Mouse (Mus musculus): Measurements from ENCODE around the gene Fig4. TPM values are rescaled to one million over a fixed set of nuclear protein-coding genes. Genes with fewer than 3 reads are reported as not detected.

Gene Fig4
- total RNA-seq, 4 experiments from 2014 or later = 23.1 to 25.6 (median 24.1) TPM

Other genes with a start within 250 kb of the Fig4 start
- gene Gpr6, start 231.0 kb downstream of the Fig4 start, total RNA-seq (2022) = not detected
- gene Ak9, start 720 bp upstream of the Fig4 start, total RNA-seq (2022) = under 1 TPM in 2 of 4 experiments, not detected in 2; 0.05 to 0.14 TPM
- gene Zbtb24, start 147.1 kb upstream of the Fig4 start, total RNA-seq (2022) = 10 to 100 TPM; 17.3 to 32.5 (median 26.0) TPM
- gene Mical1, start 173.1 kb upstream of the Fig4 start, total RNA-seq (2022) = 10 to 100 TPM in 2 of 4 experiments, 1 to 10 TPM in 2; 8.5 to 22.8 (median 13.3) TPM
- gene Smpd2, start 187.1 kb upstream of the Fig4 start, total RNA-seq (2022) = 10 to 100 TPM; 21.8 to 40.9 (median 32.5) TPM
- 1 to 10 TPM in 2 of 4 experiments, under 1 TPM in 1, not detected in 1; 0.77 to 1.7 (median 1.4) TPM for gene Ppil6, start 187.2 kb upstream of the Fig4 start, total RNA-seq (2022)
- 100 to 1,000 TPM; 180 to 261 (median 233) TPM for gene Cd164, start 216.2 kb upstream of the Fig4 start, total RNA-seq (2022)